Comparison of ENCODE assay signal across 8 mouse cellular contexts in genomic region chr8:104339229-104339982, GRCm38 (mm10). TPM values are rescaled to one million over a fixed set of nuclear protein-coding genes. Genes with fewer than 3 reads are reported as not detected.
DNase-seq lines count a peak whose midpoint lies in the region; ATAC-seq and TF ChIP-seq lines count a peak whose summit lies in the region.

Gene Cmtm3 (plus strand): TSS chr8:104339410.

- H3K4me1 ChIP-seq in hindbrain, embryonic 15.5 days (replicated peaks) = peaks cover 18% of the 10 kb centered on the region
- peaks cover 19% of the 10 kb centered on the region for H3K4me1 ChIP-seq in midbrain, embryonic 13.5 days (replicated peaks)

- peak within 1 kb of the TSS; percentile 56 for H3K9ac ChIP-seq in hindbrain, embryonic 15.5 days
- peak within 1 kb of the TSS; percentile 77 for H3K9ac ChIP-seq in midbrain, embryonic 13.5 days (replicated peaks)

- H3K9me3 ChIP-seq in hindbrain, embryonic 15.5 days = no peaks in the 10 kb centered on the region
- no peaks in the 10 kb centered on the region for H3K9me3 ChIP-seq in midbrain, embryonic 13.5 days

- intact Hi-C loops in gastrocnemius, adult 2 months (cut with DNase I) = no loop called here
- intact Hi-C loops in left cerebral cortex, postnatal 14 days (cut with DNase I) = loop anchor here (10.0 kb wide), 2 partner anchors 195 to 235 kb away; partner anchors contain the start of gene Cdh5

- H3K4me3 ChIP-seq in gastrocnemius, adult 2 months = peak within 1 kb of the TSS; percentile 88
- H3K4me3 ChIP-seq in hindbrain, embryonic 15.5 days = peak within 1 kb of the TSS; percentile 53
- peak within 1 kb of the TSS; percentile 61 for H3K4me3 ChIP-seq in midbrain, embryonic 13.5 days (replicated peaks)

- DNase-seq in layer of hippocampus, adult 11-12 months (ENCODE audit: low spot score) = peak; percentile 25
- no peak for DNase-seq in layer of hippocampus, adult 9-10 months (ENCODE audit: low spot score)
- DNase-seq in adrenal gland, adult 18-20 months (ENCODE audit: low spot score in 2 of 2) = no peak
- DNase-seq in gastrocnemius, adult 2 months = peak; percentile 29
- DNase-seq in left cerebral cortex, postnatal 14 days (ENCODE audit: low spot score in 2 of 2) = peak in 1 of 2 experiments; percentile 41
- no peak for DNase-seq in right cerebral cortex, postnatal 4 days

- no peaks in the 10 kb centered on the region for H3K36me3 ChIP-seq in hindbrain, embryonic 15.5 days
- no peaks in the 10 kb centered on the region for H3K36me3 ChIP-seq in midbrain, embryonic 13.5 days

- 18% methylated on average over 15 of the region's 18 CpGs for WGBS in hindbrain, embryonic 15.5 days
- 14% methylated on average over 16 of the region's 18 CpGs for WGBS in midbrain, embryonic 13.5 days

- ATAC-seq in hindbrain, embryonic 15.5 days (ENCODE audit: low FRiP score, low read depth) = no peak
- no peak for ATAC-seq in midbrain, embryonic 13.5 days

- TF ChIP-seq CTCF in gastrocnemius, adult 2 months (IDR thresholded peaks at IDR 0.05) = no peak

- peak within 1 kb of the TSS; percentile 73 for H3K4me2 ChIP-seq in hindbrain, embryonic 15.5 days
- H3K4me2 ChIP-seq in midbrain, embryonic 13.5 days (replicated peaks) = peak within 1 kb of the TSS; percentile 84

- H3K27ac ChIP-seq in gastrocnemius, adult 2 months = peak within 1 kb of the TSS; percentile 93
- H3K27ac ChIP-seq in hindbrain, embryonic 15.5 days (replicated peaks) = peak within 1 kb of the TSS; percentile 12; the same call in 1 of the 2 replicates
- H3K27ac ChIP-seq in midbrain, embryonic 13.5 days = no peak within 1 kb of the TSS

- H3K27me3 ChIP-seq in hindbrain, embryonic 15.5 days = no peaks in the 10 kb centered on the region
- H3K27me3 ChIP-seq in midbrain, embryonic 13.5 days = no peaks in the 10 kb centered on the region

RNA-seq across cellular contexts. Expression of gene Cmtm3, which starts in this region (rescaled TPM):
- total RNA-seq in adrenal gland, adult 18-20 months (2021) = 10 to 100 TPM; 54.4 to 77.9 TPM
- 1 to 10 TPM; 3.5 to 8.5 TPM for total RNA-seq in gastrocnemius, adult 2 months (2021)
- 39.5 and 44.1 TPM in 2 replicates for polyA plus RNA-seq in hindbrain, embryonic 15.5 days (2015; fragmentation: Nextera tagmentation; extraction: Ambion mirVana)
- 10 to 100 TPM; 12.2 to 21.8 TPM for total RNA-seq in left cerebral cortex, postnatal 14 days (2021)
- 31.4 and 34.9 TPM in 2 replicates for polyA plus RNA-seq in midbrain, embryonic 13.5 days (2015; fragmentation: Nextera tagmentation; extraction: Ambion mirVana)

Comparison
In these comparisons a context has a peak if more than half of its experiments do, and no peak if none do; other contexts are left out.
1. DNase-seq: peak in layer of hippocampus, adult 11-12 months (single experiment) and gastrocnemius, adult 2 months (single experiment); none in layer of hippocampus, adult 9-10 months (single experiment), adrenal gland, adult 18-20 months (0 of 2) and right cerebral cortex, postnatal 4 days (single experiment).
2. Peak in every context shown above with its lines, with median percentiles within 50 percentile points of each other: H3K4me3 ChIP-seq.